Mouse (Mus musculus) lung, postnatal 36 days (tissue): Measurements from ENCODE around the gene 1700123L14Rik.
"Not testable (repeated sequence)": the region's sequence is repeated elsewhere in the genome, so short reads cannot be mapped to it uniquely, and the experiment has no call there.

Experiments
- DNase-seq: peaks from one replicate; pipeline ENCODE4 v3.0.0; 2022; ENCODE audit warnings: mixed read lengths

The 1700123L14Rik gene

DNA sequence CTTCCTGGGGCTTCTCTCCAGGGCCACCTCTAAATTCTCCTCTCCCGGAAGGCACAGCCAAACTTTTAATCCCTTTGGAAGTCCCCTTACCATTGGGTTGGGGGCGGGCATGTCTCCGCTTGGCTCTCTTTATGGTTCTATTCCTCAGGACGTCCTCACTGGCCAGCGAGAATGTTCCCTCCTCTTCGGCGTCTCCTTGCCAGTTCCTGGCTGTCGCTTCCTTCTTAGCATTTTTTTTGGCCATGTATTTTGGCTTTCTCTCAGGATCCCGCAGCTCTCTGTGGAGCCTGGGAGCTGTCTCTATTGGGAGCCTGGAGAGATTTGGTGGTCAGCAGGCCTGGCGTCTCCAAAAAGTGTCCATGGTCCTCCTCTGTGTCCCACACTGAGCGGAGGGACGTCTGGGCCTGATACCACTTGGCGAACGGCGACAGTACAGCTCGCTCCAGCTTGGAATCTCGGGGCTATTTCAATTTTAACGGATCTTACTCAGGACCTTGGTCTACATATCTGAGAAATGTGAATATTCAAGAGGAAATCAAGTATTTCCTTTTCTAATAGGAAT lies at the start of gene 1700123L14Rik:
Gene 1700123L14Rik (minus strand): TSS at position 426 of the 562 bp plus-strand sequence.
- no peak for DNase-seq

GRCm38 (mm10) chr6:96205395-96205794 lies 39.4 kb upstream of the 1700123L14Rik start:
- DNase-seq, result no peak

- not testable (repeated sequence) for DNase-seq
Observed at GRCm38 (mm10) chr6:96198991-96199390, 32.9 kb upstream of the 1700123L14Rik start.

GRCm38 (mm10) chr6:96186517-96186916 lies 20.5 kb upstream of the 1700123L14Rik start:
- no peak for DNase-seq

DNA sequence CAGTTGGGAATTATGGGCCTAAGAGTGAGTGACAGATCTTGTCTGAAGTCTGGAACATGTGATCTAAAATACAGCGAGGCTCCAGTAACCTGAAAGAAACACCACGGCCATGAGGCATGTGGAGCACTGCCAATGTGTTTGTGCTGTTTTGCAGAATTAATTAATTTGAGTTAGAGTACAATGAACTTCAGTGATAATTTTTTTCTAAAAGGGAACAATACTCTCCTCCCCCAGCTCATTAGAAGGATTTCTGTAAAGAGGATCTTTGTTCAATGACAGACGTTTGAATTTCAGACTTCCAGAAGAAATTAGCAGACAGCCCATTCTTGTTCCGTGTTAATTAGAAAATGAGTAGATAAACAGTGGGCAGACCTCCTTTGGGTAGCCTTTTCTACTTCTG lies 17.3 kb upstream of the 1700123L14Rik start:
- no peak for DNase-seq

DNA sequence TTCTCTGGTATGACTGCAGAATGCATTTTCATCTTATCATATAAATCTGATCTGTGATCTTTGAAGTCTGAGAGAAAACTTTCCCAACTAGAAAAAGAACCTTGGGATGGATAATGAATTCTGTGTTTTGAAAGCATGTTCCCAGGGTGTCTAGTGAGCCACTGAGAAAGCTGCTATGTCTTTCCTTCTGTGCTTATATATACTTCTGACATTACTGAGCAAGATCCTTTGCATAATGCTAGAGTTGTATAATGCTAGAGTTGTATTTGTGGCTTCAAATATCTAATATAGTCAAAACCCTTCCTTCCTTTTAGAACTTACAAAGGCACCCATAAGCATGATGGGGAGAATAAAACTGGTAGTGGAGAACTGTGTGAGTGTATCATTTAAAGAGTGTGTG lies 12.5 kb upstream of the 1700123L14Rik start:
- no peak for DNase-seq

DNA sequence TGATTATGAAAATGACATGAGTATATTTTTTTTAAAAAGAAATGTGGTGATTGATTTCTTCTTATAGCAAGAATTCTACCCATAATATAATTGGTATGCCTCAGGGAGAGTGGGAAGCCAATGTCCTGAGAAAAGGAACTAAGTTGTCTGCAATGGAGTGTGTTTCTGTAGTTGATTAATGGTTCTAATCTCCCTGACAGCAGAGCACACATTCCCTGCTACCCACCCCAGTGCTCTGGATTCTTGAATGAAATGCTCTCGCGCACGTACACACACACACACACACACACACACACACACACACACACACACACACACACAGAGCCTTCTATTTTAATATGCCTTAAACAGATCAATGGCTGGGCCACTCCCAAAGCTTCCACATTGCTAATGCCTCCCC lies 7.6 kb upstream of the 1700123L14Rik start:
- no peak for DNase-seq

- no peak for DNase-seq
Observed at GRCm38 (mm10) chr6:96167031-96167430, 988 bp upstream of the 1700123L14Rik start.

GRCm38 (mm10) chr6:96165403-96165802 lies 640 bp downstream of the 1700123L14Rik start:
- no peak for DNase-seq

DNA sequence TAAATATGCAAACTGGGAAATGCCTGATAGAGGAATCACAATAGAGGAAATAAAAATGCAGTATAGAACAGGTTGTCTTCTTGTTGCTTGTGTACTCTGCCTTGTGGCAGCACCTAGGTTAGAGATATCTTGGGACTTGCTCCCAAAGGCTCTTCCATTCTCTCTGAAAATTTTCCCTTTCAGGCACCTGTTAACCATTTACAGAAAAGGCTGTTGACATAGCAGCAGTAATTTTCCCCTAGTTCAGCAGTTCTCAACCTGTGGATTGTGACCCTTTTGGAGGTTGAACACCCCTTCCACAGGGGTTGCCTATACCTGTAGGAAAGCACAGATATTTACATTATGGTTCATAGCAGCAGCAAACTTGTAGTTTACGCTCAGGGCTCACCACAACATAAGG lies 22.7 kb downstream of the 1700123L14Rik start:
- DNase-seq, result no peak

DNA sequence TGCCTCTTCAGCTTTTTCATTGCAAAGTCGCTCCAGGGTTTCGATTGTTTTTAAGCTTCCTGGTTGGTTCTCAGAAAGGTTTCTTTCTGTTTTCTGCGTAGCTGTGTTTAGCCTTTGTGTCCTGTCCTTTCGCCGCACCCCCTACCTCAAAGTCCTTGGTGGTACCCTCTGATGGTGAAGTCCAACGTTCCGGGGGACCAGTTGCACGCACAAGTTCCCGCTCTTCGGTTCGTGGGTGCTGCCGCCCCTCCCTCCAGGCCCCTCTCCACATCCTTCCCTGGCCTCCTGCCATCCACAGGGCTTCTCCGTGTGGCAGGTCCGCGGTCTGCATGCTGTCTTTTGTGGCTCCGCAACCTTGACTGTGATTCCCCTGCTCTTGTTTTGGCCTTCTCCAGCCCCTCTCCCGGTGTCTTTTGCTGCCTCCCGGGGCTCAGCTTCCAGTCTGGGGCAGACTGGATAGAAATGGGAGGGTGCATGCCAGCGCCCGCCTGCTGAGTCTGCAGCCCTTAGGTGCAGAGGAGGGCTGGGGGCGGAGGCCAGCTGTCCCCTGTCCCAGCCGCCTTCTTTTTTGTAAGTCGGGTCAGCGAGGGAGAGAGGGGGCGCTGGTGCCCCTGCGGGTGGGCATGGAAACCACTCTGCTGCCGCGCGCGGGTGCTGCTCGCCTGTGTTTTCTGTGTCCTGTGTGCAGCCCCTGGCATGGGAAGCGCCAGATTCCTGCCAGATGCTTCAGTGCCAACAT lies 49.3 kb downstream of the 1700123L14Rik start:
- DNase-seq, result peak; percentile 29

DNA sequence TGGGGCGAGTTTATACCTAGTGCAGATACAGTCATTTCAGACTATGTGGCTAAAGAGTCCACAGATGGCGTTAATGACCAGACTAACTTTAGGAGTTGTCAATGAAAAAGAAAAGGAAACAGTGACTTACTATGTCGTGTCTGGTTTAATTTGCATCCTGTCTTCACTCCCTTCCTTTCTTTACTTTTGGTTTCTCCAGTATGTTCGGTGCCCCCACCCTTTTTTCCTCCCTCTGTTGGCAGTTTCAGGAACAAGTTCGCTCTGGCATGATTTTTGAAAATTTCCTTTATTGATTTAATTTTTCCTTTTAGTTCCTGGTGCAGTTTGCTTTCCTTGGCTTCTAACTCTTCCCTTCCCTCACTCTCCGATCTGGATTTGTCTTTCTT lies 49.9 kb downstream of the 1700123L14Rik start:
- DNase-seq, result peak; percentile 9
